Mouse (Mus musculus) liver, embryonic 14.5 days (tissue): ENCODE results near the gene Gm12184. TPM values are rescaled to one million over a fixed set of nuclear protein-coding genes. Genes with fewer than 3 reads are reported as not detected.

Experiments
- ATAC-seq: fragments of 200-750 bp; cut with Nextera tagmentation; 2 replicates; pipeline ENCODE4 v1.8.0; 2017; ENCODE audit warnings: moderate number of reproducible peaks, mild to moderate bottlenecking, moderate library complexity; ENCODE audit not compliant: insufficient read depth
- DNase-seq, 3 experiments: peaks; one replicate each; pipeline ENCODE4 v3.0.0-alpha.2; 2012 to 2013; ENCODE audit warnings: low read depth in 3 of 3, low spot score in 3 of 3
- H3K27ac ChIP-seq: fragments of 300-500 bp; sonication (generic); 2 replicates; pipeline ENCODE4 v1.5.1; 2014; ENCODE audit warnings: moderate library complexity, mild to moderate bottlenecking, control low read depth, inconsistent platforms
- H3K27me3 ChIP-seq: fragments of 300-500 bp; sonication (generic); 2 replicates; pipeline ENCODE4 v1.6.1; 2014; ENCODE audit warnings: mild to moderate bottlenecking, low read length, moderate library complexity; ENCODE audit not compliant: control insufficient read depth, insufficient read depth
- H3K36me3 ChIP-seq: fragments of 300-500 bp; sonication (generic); replicated peaks from 2 replicates; pipeline ENCODE4 v1.6.1; 2014; ENCODE audit warnings: low read depth; ENCODE audit not compliant: control insufficient read depth, insufficient read depth
- H3K4me1 ChIP-seq, 2 experiments: fragments of 200-500 bp in 1 of 2; fragments of 300-500 bp in 1 of 2; sonication (generic) in 1 of 2; replicated peaks; 2 replicates each; pipeline ENCODE4 v1.6.1; 2012 to 2014; ENCODE audit warnings: antibody characterized with exemption in 1 of 2, inconsistent platforms in 1 of 2, low read length in 1 of 2; ENCODE audit not compliant: control insufficient read depth in 2 of 2, insufficient read depth in 2 of 2
- H3K4me2 ChIP-seq: fragments of 300-500 bp; sonication (generic); 2 replicates; pipeline ENCODE4 v1.6.1; 2014; ENCODE audit warnings: low read depth, mild to moderate bottlenecking, control low read depth, moderate library complexity
- H3K4me3 ChIP-seq, 2 experiments: fragments of 200-500 bp in 1 of 2; fragments of 300-500 bp in 1 of 2; sonication (generic) in 1 of 2; 2 replicates each; pipeline ENCODE4 v1.5.1; 2012 to 2014; ENCODE audit warnings: low read depth in 2 of 2, low read length in 2 of 2, mild to moderate bottlenecking in 2 of 2, control low read depth in 1 of 2, inconsistent platforms in 1 of 2, moderate library complexity in 1 of 2; ENCODE audit not compliant: insufficient read depth in 1 of 2
- H3K9ac ChIP-seq: fragments of 300-500 bp; sonication (generic); replicated peaks from 2 replicates; pipeline ENCODE4 v1.6.1; 2014; ENCODE audit warnings: mild to moderate bottlenecking, control low read depth, moderate library complexity
- H3K9me3 ChIP-seq: fragments of 300-500 bp; sonication (generic); 2 replicates; pipeline ENCODE4 v1.6.1; 2016; ENCODE audit warnings: low read length, mixed read lengths; ENCODE audit not compliant: control insufficient read depth
- CTCF ChIP-seq: IDR thresholded peaks from 2 replicates; pipeline ENCODE4 v1.5.1; 2016; ENCODE audit warnings: antibody characterized with exemption, low read depth, control low read depth
- EP300 ChIP-seq: IDR thresholded peaks from 2 replicates; pipeline ENCODE4 v1.6.1; 2016; ENCODE audit warnings: antibody characterized with exemption, low read depth
- WGBS: fragments of 180-500 bp; shearing (Covaris S2); extraction: QIAGEN DNeasy Blood & Tissue Kit; methylation state at CpG from one replicate; pipeline ENCODE4 v1.1.7; 2014; ENCODE audit not compliant: insufficient replicate concordance; 5-methylcytosine and 5-hydroxymethylcytosine counted together
- polyA plus RNA-seq, 2 experiments: library from polyadenylated mRNA; depleted of rRNA in 1 of 2; stranded (reverse) in 1 of 2; unstranded in 1 of 2; fragments of >200 nt; fragmentation: Nextera tagmentation in 1 of 2; extraction: Ambion mirVana in 1 of 2; gene quantifications; 2 replicates each; pipeline versions ENCODE4 v1.2.1 to v1.2.3; 2012 to 2014

Gm12184 gene
- polyA plus RNA-seq, 2 experiments: 1.6 to 12.4 TPM

DNA sequence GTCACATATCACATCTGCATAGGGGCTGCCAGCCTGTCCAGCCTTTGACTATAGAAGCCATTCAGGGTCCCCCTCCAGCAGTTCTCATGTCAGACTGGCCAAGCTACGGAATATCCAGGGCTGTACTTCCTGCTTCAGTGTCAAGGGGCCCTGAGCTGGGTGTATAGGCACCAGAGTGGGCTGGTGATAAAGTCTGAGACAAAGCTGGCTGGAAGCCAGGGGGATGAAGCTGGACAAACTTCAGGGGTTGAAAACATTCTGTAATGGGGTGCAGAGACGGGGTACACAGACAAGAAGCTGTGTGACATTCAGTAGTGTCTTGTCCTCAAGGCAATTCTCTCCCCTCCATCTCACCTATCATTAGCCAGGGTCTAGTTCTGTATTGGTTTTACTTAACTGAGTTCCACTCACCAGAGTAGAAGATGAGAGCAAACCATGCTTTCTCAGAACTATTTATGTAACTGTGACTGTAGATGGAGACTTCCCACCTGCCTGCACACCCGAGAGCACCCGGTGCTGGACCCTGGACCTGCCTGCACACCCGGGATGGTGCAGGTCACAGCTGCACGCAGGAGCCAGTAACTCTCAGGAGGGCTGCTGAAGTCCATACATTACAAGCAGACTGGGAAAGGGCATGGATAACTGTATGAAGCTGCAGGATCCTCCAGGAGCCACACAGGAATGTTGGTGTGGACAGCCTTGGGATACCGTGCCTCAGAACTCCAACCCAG is 43.1 kb upstream of the Gm12184 start:
- peak overlapping the region; percentile 97 for H3K4me2 ChIP-seq
- no peaks in the 10 kb centered on the region for H3K27me3 ChIP-seq
- H3K9me3 ChIP-seq: no peaks in the 10 kb centered on the region
- H3K4me3 ChIP-seq: peak overlapping the region; percentile 65 to 73
- 30% methylated on average over 7 of the region's 7 CpGs for WGBS
- no peak for DNase-seq
- peak overlapping the region; percentile 94 for H3K9ac ChIP-seq
- no peak for ATAC-seq
- peaks cover 12% of the 10 kb centered on the region for H3K36me3 ChIP-seq
- TF ChIP-seq CTCF (no peak), EP300 (no peak)
- peaks cover 27 to 46% of the 10 kb centered on the region in 2 experiments for H3K4me1 ChIP-seq
- H3K27ac ChIP-seq: peak overlapping the region; percentile 72

- Histone ChIP-seq H3K4me1 (peaks cover 4 to 18% of the 10 kb centered on the region in 2 experiments), H3K9ac (no peak overlapping the region), H3K9me3 (no peaks in the 10 kb centered on the region), H3K4me3 (no peak overlapping the region), H3K27ac (no peak overlapping the region), H3K27me3 (no peaks in the 10 kb centered on the region), H3K4me2 (no peak overlapping the region), H3K36me3 (peaks cover 14% of the 10 kb centered on the region)
- DNase-seq (no peak), ATAC-seq (no peak)
- WGBS: 87% methylated on average over 9 of the region's 9 CpGs
- no peak for TF ChIP-seq EP300
- no peak for TF ChIP-seq CTCF
Observed at GRCm38 (mm10) chr11:48866481-48866880, 40.0 kb upstream of the Gm12184 start.

- Histone ChIP-seq H3K9me3 (no peaks in the 10 kb centered on the region), H3K4me2 (no peak overlapping the region), H3K27ac (no peak overlapping the region), H3K36me3 (peaks cover 14% of the 10 kb centered on the region), H3K9ac (no peak overlapping the region), H3K4me1 (peaks cover 2 to 4% of the 10 kb centered on the region in 2 experiments; a peak in 3 of 4 replicates), H3K27me3 (no peaks in the 10 kb centered on the region), H3K4me3 (no peak overlapping the region)
- ATAC-seq: no peak
- 47% methylated on average over 3 of the region's 3 CpGs for WGBS
- DNase-seq: no peak
- TF ChIP-seq CTCF: no peak
- no peak for TF ChIP-seq EP300
Observed at GRCm38 (mm10) chr11:48863808-48864207, 37.4 kb upstream of the Gm12184 start.

DNA sequence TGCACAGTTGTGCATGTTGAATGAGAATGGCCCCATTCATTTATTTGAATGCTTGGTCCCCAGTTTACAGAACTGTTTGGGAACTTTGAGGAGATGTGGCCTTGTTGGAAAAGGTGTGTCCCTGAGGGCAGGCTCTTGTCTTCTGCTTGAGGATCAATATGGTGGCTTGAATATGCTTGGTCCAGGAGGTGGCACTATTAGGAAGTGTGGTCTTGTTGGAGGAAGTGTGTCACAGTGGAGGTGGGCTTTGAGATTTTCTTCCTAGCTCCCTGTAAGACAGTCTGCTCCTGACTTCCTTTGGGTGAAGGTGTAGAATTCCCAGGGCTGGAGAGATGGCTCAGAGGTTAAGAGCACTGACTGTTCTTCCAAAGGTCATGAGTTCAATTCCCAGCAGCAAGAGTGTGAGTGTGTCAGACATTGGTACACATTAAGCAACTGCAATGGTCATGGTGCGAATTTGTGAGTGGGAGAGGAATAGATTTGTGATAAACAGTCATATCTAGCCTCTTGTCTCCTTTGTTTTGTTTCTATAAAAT is 36.4 kb upstream of the Gm12184 start:
- no peaks in the 10 kb centered on the region for H3K27me3 ChIP-seq
- H3K9me3 ChIP-seq: no peaks in the 10 kb centered on the region
- WGBS: 59% methylated on average over 1 of the region's 1 CpGs
- DNase-seq (no peak), ATAC-seq (no peak)
- TF ChIP-seq EP300 (no peak), CTCF (no peak)
- no peak overlapping the region for H3K9ac ChIP-seq
- H3K36me3 ChIP-seq: peaks cover 12% of the 10 kb centered on the region
- H3K4me2 ChIP-seq: no peak overlapping the region
- H3K4me3 ChIP-seq: no peak overlapping the region
- peaks cover 0 to 3% of the 10 kb centered on the region in 2 experiments; a peak in 1 of 4 replicates for H3K4me1 ChIP-seq
- no peak overlapping the region for H3K27ac ChIP-seq

- TF ChIP-seq CTCF (peak; percentile 79), EP300 (no peak)
- Histone ChIP-seq H3K4me2 (peak overlapping the region; percentile 88), H3K36me3 (no peaks in the 10 kb centered on the region), H3K9ac (no peak overlapping the region; the same call in 1 of the 2 replicates), H3K4me3 (no peak overlapping the region; a peak in 1 of 4 replicates), H3K27ac (no peak overlapping the region), H3K27me3 (no peaks in the 10 kb centered on the region), H3K9me3 (no peaks in the 10 kb centered on the region), H3K4me1 (peaks cover 10 to 16% of the 10 kb centered on the region in 2 experiments)
- DNase-seq (peak in 1 of 3 experiments; percentile 67), ATAC-seq (no peak)
- WGBS: under 1% methylated on average over 6 of the region's 6 CpGs
Observed at GRCm38 (mm10) chr11:48859014-48859413, 32.6 kb upstream of the Gm12184 start.
